Mouse (Mus musculus) cortical plate, adult 2 months (tissue): ENCODE measurements at regions not wholly inside any gene's neighbourhood (a gene's known extent, or its start where the extent isn't known, plus 50 kb on each side); places are given as distances from the start of the nearest gene placed in this dataset.

ENCODE experiments used
- CTCF ChIP-seq: fragments of 200-500 bp; IDR thresholded peaks from 2 replicates; pipeline ENCODE4 v1.5.1; 2011; ENCODE audit warnings: mild to moderate bottlenecking, control low read depth, low read length; ENCODE audit not compliant: insufficient read depth; ENCODE audit errors: extremely low read depth
- POLR2A ChIP-seq: fragments of 200-500 bp; IDR thresholded peaks from 2 replicates; pipeline ENCODE4 v1.6.1; 2011; ENCODE audit warnings: mild to moderate bottlenecking, low read length, control low read depth; ENCODE audit not compliant: insufficient read depth; ENCODE audit errors: extremely low read depth

GRCm38 (mm10) chr2:171371751-171372150, 640.1 kb downstream of the Dok5 start:
- TF ChIP-seq POLR2A, result no peak
- no peak for TF ChIP-seq CTCF
